Mouse (Mus musculus) neural tube, embryonic 13.5 days (tissue): ENCODE results near the gene Ankrd65. TPM values are rescaled to one million over a fixed set of nuclear protein-coding genes. Genes with fewer than 3 reads are reported as not detected.

Experiments used
- ATAC-seq: fragments of 200-750 bp; cut with Nextera tagmentation; 2 replicates; pipeline ENCODE4 v1.8.0; 2017; ENCODE audit warnings: low read depth, mild to moderate bottlenecking, moderate TSS enrichment, moderate library complexity
- H3K27ac ChIP-seq: fragments of 300-500 bp; sonication (generic); replicated peaks from 2 replicates; pipeline ENCODE4 v1.5.1; 2015; ENCODE audit warnings: moderate library complexity, mild to moderate bottlenecking, inconsistent platforms
- H3K27me3 ChIP-seq: fragments of 300-500 bp; sonication (generic); 2 replicates; pipeline ENCODE4 v1.6.1; 2015; ENCODE audit warnings: mild to moderate bottlenecking, inconsistent platforms
- H3K36me3 ChIP-seq: fragments of 300-500 bp; sonication (generic); 2 replicates; pipeline ENCODE4 v1.6.1; 2015; ENCODE audit warnings: mild to moderate bottlenecking, inconsistent platforms
- H3K4me1 ChIP-seq: fragments of 300-500 bp; sonication (generic); replicated peaks from 2 replicates; pipeline ENCODE4 v1.6.1; 2015; ENCODE audit warnings: inconsistent platforms
- H3K4me2 ChIP-seq: fragments of 300-500 bp; sonication (generic); 2 replicates; pipeline ENCODE4 v1.6.1; 2015; ENCODE audit warnings: inconsistent platforms, mild to moderate bottlenecking, moderate library complexity
- H3K4me3 ChIP-seq: fragments of 300-500 bp; sonication (generic); 2 replicates; pipeline ENCODE4 v1.5.1; 2015; ENCODE audit warnings: mild to moderate bottlenecking, inconsistent platforms
- H3K9ac ChIP-seq: fragments of 300-500 bp; sonication (generic); 2 replicates; pipeline ENCODE4 v1.6.1; 2015; ENCODE audit warnings: moderate library complexity, mild to moderate bottlenecking, inconsistent platforms
- H3K9me3 ChIP-seq: fragments of 300-500 bp; sonication (generic); 2 replicates; pipeline ENCODE4 v1.6.1; 2016; ENCODE audit warnings: inconsistent platforms
- WGBS: fragments of 180-500 bp; shearing (Covaris S2); methylation state at CpG from one replicate; pipeline ENCODE4 v1.1.7; 2015; 5-methylcytosine and 5-hydroxymethylcytosine counted together
- polyA plus RNA-seq: library from polyadenylated mRNA; unstranded; fragments of >200 nt; fragmentation: Nextera tagmentation; extraction: Ambion mirVana; gene quantifications from 2 replicates; pipeline ENCODE4 v1.2.1, GENCODE M21; 2015

The Ankrd65 gene
- polyA plus RNA-seq, 1 experiment from 2014 or later = not detected

GRCm38 (mm10) chr4:155802075-155802474 lies 11.8 kb downstream of the Ankrd65 start:
- ATAC-seq = no peak
- Histone ChIP-seq H3K4me3 (no peak overlapping the region), H3K27ac (no peak overlapping the region), H3K27me3 (no peaks in the 10 kb centered on the region), H3K9me3 (no peaks in the 10 kb centered on the region), H3K36me3 (peaks cover 13% of the 10 kb centered on the region), H3K9ac (no peak overlapping the region), H3K4me1 (peaks cover 25% of the 10 kb centered on the region), H3K4me2 (no peak overlapping the region)
- WGBS = 93% methylated on average over 1 of the region's 1 CpGs

DNA sequence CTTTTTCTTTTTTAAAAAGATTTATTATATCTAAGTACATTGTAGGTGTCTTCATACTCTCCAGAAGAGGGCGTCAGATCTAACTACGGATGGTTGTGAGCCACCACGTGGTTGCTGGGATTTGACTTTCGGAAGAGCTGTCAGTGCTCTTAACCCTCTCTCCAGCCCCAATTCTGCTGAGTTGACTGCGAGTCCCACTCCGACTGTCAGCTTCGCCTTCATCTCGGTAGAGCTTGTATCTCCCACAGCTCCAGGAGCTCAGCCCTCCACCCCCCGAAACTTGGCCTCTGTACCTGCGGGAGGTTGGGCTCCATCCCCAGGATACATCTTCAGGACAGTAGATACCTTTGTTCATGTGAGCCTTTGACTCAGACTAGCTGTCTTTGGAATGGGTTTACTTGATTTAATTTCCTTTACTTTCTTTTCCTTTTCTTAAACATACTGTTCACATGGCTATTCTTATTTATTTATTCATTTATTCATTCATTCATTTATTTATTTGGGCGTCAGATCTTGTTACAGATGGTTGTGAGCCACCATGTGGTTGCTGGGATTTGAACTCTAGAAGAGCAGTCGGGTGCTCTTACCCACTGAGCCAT lies 12.6 kb downstream of the Ankrd65 start, which contains the start of gene Mrpl20:
Gene Mrpl20, plus strand, starts transcription at position 138 of the 599 bp plus-strand sequence.
- peak within 1 kb of the TSS; percentile 70 for H3K27ac ChIP-seq
- H3K4me2 ChIP-seq = peak within 1 kb of the TSS; percentile 80
- no peaks in the 10 kb centered on the region for H3K9me3 ChIP-seq
- no peaks in the 10 kb centered on the region for H3K27me3 ChIP-seq
- no peak; the same call in 1 of the 2 replicates for ATAC-seq
- H3K4me3 ChIP-seq = peak within 1 kb of the TSS; percentile 70
- H3K4me1 ChIP-seq = peaks cover 25% of the 10 kb centered on the region
- WGBS = 18% methylated on average over 12 of the region's 12 CpGs
- peaks cover 18% of the 10 kb centered on the region for H3K36me3 ChIP-seq
- peak within 1 kb of the TSS; percentile 81 for H3K9ac ChIP-seq

GRCm38 (mm10) chr4:155803340-155804041 lies 13.3 kb downstream of the Ankrd65 start:
- Histone ChIP-seq H3K27me3 (no peaks in the 10 kb centered on the region), H3K27ac (peak overlapping the region; percentile 70), H3K4me2 (peak overlapping the region; percentile 80), H3K36me3 (peaks cover 25% of the 10 kb centered on the region), H3K4me3 (peak overlapping the region; percentile 70), H3K9ac (peak overlapping the region; percentile 81), H3K9me3 (no peaks in the 10 kb centered on the region), H3K4me1 (peaks cover 25% of the 10 kb centered on the region)
- peak; percentile 96 for ATAC-seq
- WGBS = under 1% methylated on average over 58 of the region's 58 CpGs

- H3K4me1 ChIP-seq = peaks cover 32% of the 10 kb centered on the region
- 90% methylated on average over 3 of the region's 3 CpGs for WGBS
Measured at GRCm38 (mm10) chr4:155807841-155808240, 17.6 kb downstream of the Ankrd65 start.

DNA sequence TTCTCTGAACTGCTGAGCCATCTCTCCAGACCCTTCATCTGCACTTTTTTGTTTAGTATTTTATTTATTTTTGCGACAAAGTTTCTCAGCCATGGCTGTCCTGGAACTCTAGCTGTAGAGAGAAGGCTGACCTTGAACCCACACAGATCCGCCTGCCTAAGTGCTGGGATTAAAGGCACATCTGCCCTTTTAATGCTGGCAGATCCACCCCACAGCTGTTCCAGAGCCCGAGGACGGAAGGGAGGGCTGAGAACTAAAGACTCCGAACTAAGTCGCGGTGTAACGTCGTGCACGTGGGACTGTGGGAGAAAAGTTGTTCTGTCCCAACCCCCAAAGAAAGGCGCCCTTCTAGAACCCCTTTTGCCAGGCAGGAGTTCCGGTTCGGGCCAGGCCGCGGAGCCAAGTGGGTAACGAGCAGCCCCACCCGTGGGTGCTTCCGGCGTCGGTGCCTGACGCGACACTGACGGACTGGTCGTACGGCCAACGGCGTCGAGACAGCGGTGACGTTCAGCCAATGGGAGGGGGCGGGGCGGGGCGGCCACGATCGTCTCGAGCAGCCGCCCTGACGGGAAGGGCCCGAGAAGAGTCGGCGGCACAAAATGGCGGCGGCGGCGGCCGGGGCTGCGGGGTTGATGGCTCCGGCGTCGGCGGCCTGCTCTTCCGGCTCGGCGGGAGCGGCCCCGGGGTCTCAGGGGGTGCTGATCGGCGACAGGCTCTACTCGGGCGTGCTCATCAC lies 21.9 kb downstream of the Ankrd65 start, which contains the start of gene Ccnl2:
Gene Ccnl2, plus strand, starts transcription at position 561 of the 736 bp plus-strand sequence.
- Histone ChIP-seq H3K4me1 (peaks cover 29% of the 10 kb centered on the region), H3K36me3 (peaks cover 67% of the 10 kb centered on the region), H3K4me2 (peak within 1 kb of the TSS; percentile 95), H3K4me3 (peak within 1 kb of the TSS; percentile 100), H3K9me3 (no peaks in the 10 kb centered on the region), H3K9ac (peak within 1 kb of the TSS; percentile 99), H3K27ac (peak within 1 kb of the TSS; percentile 92), H3K27me3 (no peaks in the 10 kb centered on the region)
- ATAC-seq = peak; percentile 99
- 2% methylated on average over 60 of the region's 60 CpGs for WGBS

More at GRCm38 (mm10) chr4:155807841-155808240, 17.6 kb downstream of the Ankrd65 start:
- no peak overlapping the region for H3K27ac ChIP-seq
- H3K27me3 ChIP-seq = no peaks in the 10 kb centered on the region
- H3K4me2 ChIP-seq = no peak overlapping the region
- H3K9me3 ChIP-seq = no peaks in the 10 kb centered on the region
- no peak overlapping the region for H3K4me3 ChIP-seq
- no peak for ATAC-seq
- H3K9ac ChIP-seq = no peak overlapping the region
- H3K36me3 ChIP-seq = peaks cover 50% of the 10 kb centered on the region

DNA sequence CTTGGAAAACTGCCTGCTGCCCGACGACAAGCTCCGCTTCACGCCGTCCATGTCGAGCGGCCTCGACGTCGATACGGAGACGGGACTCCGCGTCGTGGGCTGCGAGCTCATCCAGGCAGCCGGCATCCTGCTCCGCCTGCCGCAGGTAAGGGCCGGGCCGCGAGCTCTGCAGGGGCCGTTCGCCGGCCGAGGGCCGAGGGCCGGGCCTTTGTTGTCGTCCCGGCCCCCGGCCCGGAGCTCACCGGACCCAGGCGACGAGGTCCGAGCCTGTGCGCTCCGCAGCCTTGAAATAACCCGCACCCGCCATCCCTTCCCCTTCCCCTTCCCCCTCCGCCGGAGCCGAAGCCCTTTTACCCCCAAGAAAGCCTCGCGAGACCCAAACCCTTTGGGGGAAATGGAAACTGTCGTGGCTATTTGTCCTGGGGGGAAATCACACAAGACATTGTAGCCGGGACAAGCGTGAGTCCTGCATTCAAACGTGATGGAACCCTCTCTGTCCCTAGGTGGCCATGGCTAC lies 22.5 kb downstream of the Ankrd65 start:
- no peaks in the 10 kb centered on the region for H3K27me3 ChIP-seq
- no peaks in the 10 kb centered on the region for H3K9me3 ChIP-seq
- H3K36me3 ChIP-seq = peaks cover 68% of the 10 kb centered on the region
- H3K27ac ChIP-seq = peak overlapping the region; percentile 92
- peak overlapping the region; percentile 100 for H3K4me3 ChIP-seq
- under 1% methylated on average over 49 of the region's 49 CpGs for WGBS
- peak overlapping the region; percentile 95 for H3K4me2 ChIP-seq
- peak overlapping the region; percentile 99 for H3K9ac ChIP-seq
- peaks cover 29% of the 10 kb centered on the region for H3K4me1 ChIP-seq
- ATAC-seq = peak; percentile 55

DNA sequence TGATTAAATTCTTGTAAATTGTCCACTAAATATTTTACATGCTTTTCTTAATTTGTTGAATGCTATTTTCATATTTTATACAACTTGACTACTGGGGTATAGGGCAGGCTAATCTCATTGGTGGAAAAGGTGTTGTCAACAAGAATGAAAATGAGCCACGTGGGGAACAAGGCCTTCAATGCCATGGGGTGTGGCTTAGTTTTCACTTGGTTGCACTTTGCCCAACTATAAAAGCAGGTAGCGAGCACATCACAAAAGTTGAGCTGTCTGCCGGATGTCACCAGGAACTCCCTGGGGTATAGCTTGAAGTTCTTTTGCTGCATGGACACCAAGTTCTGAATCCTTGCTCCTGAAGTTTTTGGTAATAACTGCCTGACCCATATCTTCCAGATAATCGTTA lies 27.3 kb downstream of the Ankrd65 start:
- H3K36me3 ChIP-seq = peaks cover 83% of the 10 kb centered on the region
- H3K9ac ChIP-seq = no peak overlapping the region
- no peaks in the 10 kb centered on the region for H3K9me3 ChIP-seq
- no peak for ATAC-seq
- H3K4me1 ChIP-seq = peaks cover 20% of the 10 kb centered on the region
- no peaks in the 10 kb centered on the region for H3K27me3 ChIP-seq
- no peak overlapping the region for H3K4me2 ChIP-seq
- WGBS = 79% methylated on average over 4 of the region's 4 CpGs
- H3K4me3 ChIP-seq = no peak overlapping the region
- H3K27ac ChIP-seq = no peak overlapping the region

GRCm38 (mm10) chr4:155821025-155821424 lies 30.8 kb downstream of the Ankrd65 start:
- Histone ChIP-seq H3K4me1 (no peaks in the 10 kb centered on the region), H3K9ac (no peak overlapping the region), H3K27ac (no peak overlapping the region), H3K4me3 (no peak overlapping the region), H3K4me2 (no peak overlapping the region), H3K9me3 (no peaks in the 10 kb centered on the region), H3K27me3 (no peaks in the 10 kb centered on the region), H3K36me3 (peaks cover 95% of the 10 kb centered on the region)
- ATAC-seq = no peak
- WGBS = 84% methylated on average over 7 of the region's 7 CpGs

DNA sequence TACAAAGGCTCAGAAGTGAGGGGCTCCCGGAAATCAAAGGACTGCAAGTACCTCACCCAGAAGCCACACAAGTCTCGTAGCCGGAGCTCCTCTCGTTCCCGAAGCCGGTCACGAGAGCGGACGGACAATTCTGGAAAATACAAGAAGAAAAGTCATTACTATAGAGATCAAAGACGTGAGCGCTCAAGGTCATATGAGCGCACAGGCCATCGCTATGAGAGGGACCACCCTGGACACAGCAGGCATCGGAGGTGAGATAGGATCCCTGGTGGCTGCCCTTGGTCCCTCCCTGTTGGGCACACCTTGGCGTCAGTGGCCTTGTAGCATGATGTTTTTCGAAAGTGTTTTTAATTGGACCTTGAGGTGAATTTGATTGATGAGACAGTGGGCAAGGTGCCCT lies 33.2 kb downstream of the Ankrd65 start:
- ATAC-seq = no peak

GRCm38 (mm10) chr4:155829866-155830265 lies 39.6 kb downstream of the Ankrd65 start:
- Histone ChIP-seq H3K27ac (no peak overlapping the region), H3K27me3 (no peaks in the 10 kb centered on the region), H3K4me1 (peaks cover 33% of the 10 kb centered on the region), H3K9ac (no peak overlapping the region), H3K36me3 (peaks cover 43% of the 10 kb centered on the region), H3K9me3 (no peaks in the 10 kb centered on the region), H3K4me2 (no peak overlapping the region), H3K4me3 (no peak overlapping the region)
- no peak for ATAC-seq
- 94% methylated on average over 4 of the region's 4 CpGs for WGBS

More for the DNA sequence above, 33.2 kb downstream of the Ankrd65 start:
- Histone ChIP-seq H3K9me3 (no peaks in the 10 kb centered on the region), H3K9ac (no peak overlapping the region), H3K27me3 (no peaks in the 10 kb centered on the region), H3K4me1 (no peaks in the 10 kb centered on the region), H3K4me2 (no peak overlapping the region), H3K4me3 (no peak overlapping the region), H3K36me3 (peaks cover 94% of the 10 kb centered on the region), H3K27ac (no peak overlapping the region)
- 94% methylated on average over 16 of the region's 16 CpGs for WGBS

- Histone ChIP-seq H3K4me1 (peaks cover 33% of the 10 kb centered on the region), H3K27ac (peak overlapping the region; percentile 85), H3K27me3 (no peaks in the 10 kb centered on the region), H3K9ac (peak overlapping the region; percentile 41; the same call in 1 of the 2 replicates), H3K4me3 (peak overlapping the region; percentile 94), H3K9me3 (no peaks in the 10 kb centered on the region), H3K4me2 (peak overlapping the region; percentile 100), H3K36me3 (peaks cover 36% of the 10 kb centered on the region)
- ATAC-seq = no peak
- WGBS = 57% methylated on average over 8 of the region's 8 CpGs
Measured at GRCm38 (mm10) chr4:155830596-155830995, 40.4 kb downstream of the Ankrd65 start.
